Mouse (Mus musculus): ENCODE results near the gene Clock. TPM values are rescaled to one million over a fixed set of nuclear protein-coding genes. Genes with fewer than 3 reads are reported as not detected.

The Clock gene
- polyA plus RNA-seq (2015; fragmentation: Nextera tagmentation; extraction: Ambion mirVana): 15.2 and 17.7 TPM in 2 replicates

DNA sequence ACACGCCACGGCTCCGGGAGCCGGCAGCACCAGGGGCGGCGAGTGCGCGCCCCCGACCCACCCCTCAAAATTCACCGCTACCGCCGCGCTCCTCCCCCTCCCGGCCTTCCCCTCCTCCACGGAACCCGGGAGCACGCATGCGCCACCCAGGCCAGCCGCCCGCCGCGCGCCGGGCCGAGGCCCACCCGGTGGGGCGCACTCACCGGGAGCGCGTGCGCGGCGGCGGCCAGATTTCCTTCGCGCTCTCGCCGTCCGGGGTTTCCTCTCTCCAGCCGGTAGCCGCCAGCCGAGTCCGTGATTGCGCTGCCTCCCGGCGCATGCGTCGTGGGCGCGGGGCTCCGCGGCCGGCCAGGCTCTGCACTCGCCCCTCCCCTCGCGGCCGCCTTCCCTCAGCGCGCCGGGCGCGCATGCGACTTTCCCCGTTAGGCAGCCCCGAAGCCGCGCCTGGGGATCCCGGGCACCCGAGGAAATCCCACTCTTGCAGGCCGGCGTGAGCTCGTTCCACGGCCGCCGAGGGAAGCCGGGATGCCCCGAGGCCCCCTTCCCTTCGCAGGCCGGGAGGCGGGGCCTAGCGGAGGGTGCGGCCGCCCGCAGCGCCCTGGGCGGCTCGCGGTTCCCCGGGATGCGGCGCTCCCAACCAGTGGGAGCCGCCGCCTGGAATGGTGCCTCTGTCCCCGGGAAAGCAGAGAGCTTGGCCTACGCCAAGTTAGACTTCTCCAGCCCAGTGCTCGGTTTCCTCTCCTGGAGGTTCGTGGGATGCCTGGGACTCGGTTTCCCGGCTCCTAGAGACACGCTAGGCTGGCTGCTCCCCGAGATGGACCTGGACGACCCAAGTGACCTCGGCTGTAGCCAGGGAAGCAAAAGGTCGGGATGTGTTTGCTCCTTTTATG, at the start of gene Clock:
TSS of gene Clock (minus strand) at position 341 of the 890 bp plus-strand sequence.
- Histone ChIP-seq H3K4me3 (peak within 1 kb of the TSS; percentile 90), H3K9ac (peak within 1 kb of the TSS; percentile 92), H3K4me1 (peaks cover 13% of the 10 kb centered on the region), H3K9me3 (no peaks in the 10 kb centered on the region), H3K4me2 (peak within 1 kb of the TSS; percentile 76), H3K27ac (peak within 1 kb of the TSS; percentile 98), H3K27me3 (no peaks in the 10 kb centered on the region), H3K36me3 (no peaks in the 10 kb centered on the region)
- under 1% methylated on average over 87 of the region's 104 CpGs for WGBS
- ATAC-seq (ENCODE audit: insufficient number of reproducible peaks, insufficient read depth, low FRiP score, low TSS enrichment, low read depth): peak; percentile 88

- no peak overlapping the region for H3K9ac ChIP-seq
- no peak for ATAC-seq (ENCODE audit: insufficient number of reproducible peaks, insufficient read depth, low FRiP score, low TSS enrichment, low read depth)
- H3K27me3 ChIP-seq: no peaks in the 10 kb centered on the region
- H3K36me3 ChIP-seq: no peaks in the 10 kb centered on the region
- H3K4me1 ChIP-seq: no peaks in the 10 kb centered on the region
- H3K4me2 ChIP-seq: no peak overlapping the region
- no peak overlapping the region for H3K4me3 ChIP-seq
- H3K27ac ChIP-seq: no peak overlapping the region
- 66% methylated on average over 7 of the region's 7 CpGs for WGBS
- no peaks in the 10 kb centered on the region for H3K9me3 ChIP-seq
These were observed 47.5 kb upstream of the Clock start for GRCm38 (mm10) chr5:76351953-76352611.

- H3K4me3 ChIP-seq: no peak overlapping the region
- no peaks in the 10 kb centered on the region for H3K4me1 ChIP-seq
- ATAC-seq (ENCODE audit: insufficient number of reproducible peaks, insufficient read depth, low FRiP score, low TSS enrichment, low read depth): no peak
These were observed 46.9 kb upstream of the Clock start for GRCm38 (mm10) chr5:76351537-76351936.

DNA sequence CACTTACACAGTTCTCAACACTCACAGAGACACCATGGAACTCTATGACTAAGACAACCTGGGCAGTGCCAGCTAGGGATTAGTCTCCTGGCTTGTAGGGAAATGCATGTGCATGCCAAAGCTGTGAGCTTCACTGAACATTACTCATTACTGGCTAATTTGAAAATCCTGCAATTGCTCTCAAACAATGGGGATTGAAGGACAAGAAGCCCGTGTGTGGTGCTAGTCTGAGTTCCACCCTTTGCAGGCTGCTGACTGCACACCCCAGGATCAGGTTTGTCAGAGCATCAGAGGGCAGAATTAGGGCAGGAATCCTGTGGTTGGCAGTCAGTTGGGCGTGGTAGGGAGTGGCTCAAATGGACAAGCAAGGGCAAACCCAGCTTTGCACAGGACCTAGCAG, 41.5 kb upstream of the Clock start:
- Histone ChIP-seq H3K4me2 (no peak overlapping the region), H3K9me3 (no peaks in the 10 kb centered on the region), H3K9ac (no peak overlapping the region), H3K27me3 (no peaks in the 10 kb centered on the region), H3K4me3 (no peak overlapping the region), H3K27ac (no peak overlapping the region), H3K4me1 (no peaks in the 10 kb centered on the region; the same call in 1 of the 2 replicates), H3K36me3 (no peaks in the 10 kb centered on the region)
- ATAC-seq (ENCODE audit: insufficient number of reproducible peaks, insufficient read depth, low FRiP score, low TSS enrichment, low read depth): no peak
- WGBS: 64% methylated on average over 2 of the region's 2 CpGs

More at GRCm38 (mm10) chr5:76351537-76351936, 46.9 kb upstream of the Clock start:
- H3K4me2 ChIP-seq: no peak overlapping the region
- no peak overlapping the region for H3K9ac ChIP-seq
- no peak overlapping the region for H3K27ac ChIP-seq
- H3K36me3 ChIP-seq: no peaks in the 10 kb centered on the region
- WGBS: 81% methylated on average over 5 of the region's 5 CpGs
- H3K27me3 ChIP-seq: no peaks in the 10 kb centered on the region
- no peaks in the 10 kb centered on the region for H3K9me3 ChIP-seq

DNA sequence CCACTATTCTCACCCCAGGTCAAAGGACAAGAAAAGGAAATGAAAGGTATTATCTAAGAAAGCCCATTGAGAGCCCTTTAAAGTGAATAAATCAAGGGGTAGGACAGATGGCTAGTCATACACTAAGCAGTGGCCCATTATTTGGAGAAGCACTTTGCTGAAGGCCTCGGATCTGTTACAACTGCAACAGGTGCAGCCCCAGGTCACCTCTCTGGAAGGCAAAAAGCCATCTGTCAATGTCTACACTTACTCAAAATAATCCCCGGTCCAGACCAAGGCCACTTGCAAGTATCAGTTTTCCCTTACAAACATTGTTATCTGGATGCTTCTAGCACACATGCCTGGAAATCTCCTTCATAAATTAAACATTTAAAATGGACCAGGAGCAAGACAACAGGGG, 36.3 kb upstream of the Clock start:
- WGBS: 75% methylated on average over 2 of the region's 2 CpGs
- no peak overlapping the region for H3K4me3 ChIP-seq
- no peaks in the 10 kb centered on the region for H3K4me1 ChIP-seq
- no peaks in the 10 kb centered on the region for H3K36me3 ChIP-seq
- H3K9me3 ChIP-seq: no peaks in the 10 kb centered on the region
- no peak for ATAC-seq (ENCODE audit: insufficient number of reproducible peaks, insufficient read depth, low FRiP score, low TSS enrichment, low read depth)
- H3K9ac ChIP-seq: no peak overlapping the region
- no peak overlapping the region for H3K4me2 ChIP-seq
- H3K27me3 ChIP-seq: no peaks in the 10 kb centered on the region
- H3K27ac ChIP-seq: no peak overlapping the region

DNA sequence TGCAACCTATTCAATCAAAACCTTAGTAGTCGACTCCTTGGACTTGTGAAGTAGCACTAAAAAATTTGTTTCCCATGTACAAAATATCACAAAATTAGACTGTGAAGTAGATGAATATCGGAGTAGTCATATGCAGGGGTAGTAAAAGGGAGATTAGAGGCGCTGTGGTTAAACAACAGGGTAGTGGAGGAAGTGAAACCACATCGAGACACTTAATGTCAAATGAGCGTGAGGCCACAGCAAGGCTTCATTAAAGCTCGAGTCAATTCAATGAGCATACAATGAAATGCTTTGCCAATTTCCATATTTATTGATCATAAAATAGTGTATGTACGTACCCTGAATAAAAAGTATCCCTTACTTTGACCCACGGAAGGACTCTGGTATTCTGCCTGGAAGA, 32.5 kb upstream of the Clock start:
- WGBS: 85% methylated on average over 8 of the region's 8 CpGs
- no peaks in the 10 kb centered on the region for H3K4me1 ChIP-seq
- H3K27ac ChIP-seq: no peak overlapping the region
- no peak overlapping the region for H3K4me2 ChIP-seq
- no peaks in the 10 kb centered on the region for H3K9me3 ChIP-seq
- no peaks in the 10 kb centered on the region for H3K36me3 ChIP-seq
- H3K4me3 ChIP-seq: no peak overlapping the region
- no peak overlapping the region for H3K9ac ChIP-seq
- no peaks in the 10 kb centered on the region for H3K27me3 ChIP-seq
- ATAC-seq (ENCODE audit: insufficient number of reproducible peaks, insufficient read depth, low FRiP score, low TSS enrichment, low read depth): no peak

DNA sequence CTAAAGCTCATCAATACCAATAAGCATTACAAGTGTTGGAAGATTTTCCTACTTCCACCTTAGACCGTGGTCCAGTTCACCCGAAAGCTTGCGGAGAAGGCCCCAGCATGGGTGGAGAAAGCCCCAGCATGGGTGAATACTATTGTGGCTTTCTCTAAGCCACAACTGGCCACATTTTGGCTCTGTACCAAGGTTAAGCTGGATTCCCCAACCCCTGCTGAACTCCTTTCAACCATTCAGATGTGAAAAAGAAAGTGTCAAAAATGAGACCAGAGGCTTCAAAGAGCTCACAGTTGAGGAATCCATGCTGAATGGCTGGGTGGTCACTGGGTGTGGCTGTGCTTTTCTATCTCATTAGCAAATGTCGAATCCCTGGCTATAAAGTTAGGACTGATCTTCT, 29.2 kb upstream of the Clock start:
- Histone ChIP-seq H3K9me3 (no peaks in the 10 kb centered on the region), H3K4me1 (no peaks in the 10 kb centered on the region), H3K27me3 (no peaks in the 10 kb centered on the region), H3K27ac (no peak overlapping the region), H3K4me2 (no peak overlapping the region), H3K9ac (no peak overlapping the region), H3K4me3 (no peak overlapping the region), H3K36me3 (no peaks in the 10 kb centered on the region)
- no peak for ATAC-seq (ENCODE audit: insufficient number of reproducible peaks, insufficient read depth, low FRiP score, low TSS enrichment, low read depth)
- WGBS: 87% methylated on average over 4 of the region's 4 CpGs

GRCm38 (mm10) chr5:76330953-76331352, 26.4 kb upstream of the Clock start, which contains the start of gene Pdcl2:
TSS of gene Pdcl2 (minus strand) at chr5:76331156.
- Histone ChIP-seq H3K27ac (no peak within 1 kb of the TSS), H3K27me3 (no peaks in the 10 kb centered on the region), H3K4me2 (no peak within 1 kb of the TSS), H3K36me3 (no peaks in the 10 kb centered on the region), H3K9ac (no peak within 1 kb of the TSS), H3K9me3 (no peaks in the 10 kb centered on the region), H3K4me3 (no peak within 1 kb of the TSS), H3K4me1 (0 out of 2 replicates have a peak, but pooled peaks cover 3% of the 10 kb centered on the region)
- WGBS: 90% methylated on average over 7 of the region's 7 CpGs
- no peak for ATAC-seq (ENCODE audit: insufficient number of reproducible peaks, insufficient read depth, low FRiP score, low TSS enrichment, low read depth)

GRCm38 (mm10) chr5:76327296-76327695, 22.7 kb upstream of the Clock start:
- H3K4me1 ChIP-seq: 0 out of 2 replicates have a peak, but pooled peaks cover 9% of the 10 kb centered on the region
- H3K9me3 ChIP-seq: no peaks in the 10 kb centered on the region
- no peaks in the 10 kb centered on the region; the same call in 1 of the 2 replicates for H3K27me3 ChIP-seq
- H3K27ac ChIP-seq: no peak overlapping the region
- no peak overlapping the region for H3K4me2 ChIP-seq
- no peaks in the 10 kb centered on the region for H3K36me3 ChIP-seq
- ATAC-seq (ENCODE audit: insufficient number of reproducible peaks, insufficient read depth, low FRiP score, low TSS enrichment, low read depth): no peak
- H3K4me3 ChIP-seq: no peak overlapping the region
- no peak overlapping the region for H3K9ac ChIP-seq
- WGBS: 42% methylated on average over 2 of the region's 2 CpGs

DNA sequence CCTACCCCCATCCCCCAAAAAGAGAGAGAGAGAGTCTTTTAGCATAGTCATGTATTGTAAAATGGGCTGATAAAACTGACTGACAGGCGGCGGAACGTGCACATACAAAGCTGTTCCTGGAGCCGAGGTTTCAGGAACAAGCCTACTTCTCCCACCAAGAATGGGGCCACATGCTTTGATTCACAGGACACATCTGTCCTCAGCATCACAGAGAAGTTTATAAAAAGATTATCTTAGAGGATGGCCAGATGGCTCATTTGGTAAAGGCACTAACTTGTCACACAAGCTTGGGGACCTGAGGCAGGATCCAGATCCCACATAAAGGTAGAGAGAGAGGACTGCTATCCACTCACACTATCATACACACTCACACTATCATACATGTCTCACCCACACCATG, 20.5 kb upstream of the Clock start:
- Histone ChIP-seq H3K27ac (no peak overlapping the region), H3K4me3 (no peak overlapping the region), H3K9ac (no peak overlapping the region), H3K4me2 (no peak overlapping the region), H3K9me3 (no peaks in the 10 kb centered on the region), H3K36me3 (no peaks in the 10 kb centered on the region), H3K4me1 (0 out of 2 replicates have a peak, but pooled peaks cover 9% of the 10 kb centered on the region), H3K27me3 (no peaks in the 10 kb centered on the region; the same call in 1 of the 2 replicates)
- no peak for ATAC-seq (ENCODE audit: insufficient number of reproducible peaks, insufficient read depth, low FRiP score, low TSS enrichment, low read depth)
- WGBS: 85% methylated on average over 4 of the region's 4 CpGs

- no peak for ATAC-seq (ENCODE audit: insufficient number of reproducible peaks, insufficient read depth, low FRiP score, low TSS enrichment, low read depth)
- WGBS: 46% methylated on average over 11 of the region's 11 CpGs
- no peaks in the 10 kb centered on the region; the same call in 1 of the 2 replicates for H3K27me3 ChIP-seq
These were observed 16.9 kb upstream of the Clock start for GRCm38 (mm10) chr5:76321249-76322196.

More at GRCm38 (mm10) chr5:76321249-76322196, 16.9 kb upstream of the Clock start:
- Histone ChIP-seq H3K9me3 (no peaks in the 10 kb centered on the region), H3K4me2 (no peak overlapping the region), H3K4me3 (no peak overlapping the region), H3K9ac (no peak overlapping the region), H3K4me1 (0 out of 2 replicates have a peak, but pooled peaks cover 6% of the 10 kb centered on the region), H3K36me3 (no peaks in the 10 kb centered on the region), H3K27ac (no peak overlapping the region; the same call in 1 of the 2 replicates)

Measured in embryonic facial prominence, embryonic 13.5 days (tissue).